Mouse (Mus musculus) erythroblast, embryonic 14.5 days (primary cell): ENCODE results near the gene Zfpm1.

Experiments
- GATA1 ChIP-seq: IDR thresholded peaks from 2 replicates; pipeline ENCODE4 v1.6.1; 2012; ENCODE audit warnings: low read length, inconsistent platforms, mixed read lengths
- TAL1 ChIP-seq: IDR thresholded peaks from 3 replicates; pipeline ENCODE4 v1.6.1; 2012; ENCODE audit warnings: low read length, inconsistent platforms, mixed read lengths

DNA sequence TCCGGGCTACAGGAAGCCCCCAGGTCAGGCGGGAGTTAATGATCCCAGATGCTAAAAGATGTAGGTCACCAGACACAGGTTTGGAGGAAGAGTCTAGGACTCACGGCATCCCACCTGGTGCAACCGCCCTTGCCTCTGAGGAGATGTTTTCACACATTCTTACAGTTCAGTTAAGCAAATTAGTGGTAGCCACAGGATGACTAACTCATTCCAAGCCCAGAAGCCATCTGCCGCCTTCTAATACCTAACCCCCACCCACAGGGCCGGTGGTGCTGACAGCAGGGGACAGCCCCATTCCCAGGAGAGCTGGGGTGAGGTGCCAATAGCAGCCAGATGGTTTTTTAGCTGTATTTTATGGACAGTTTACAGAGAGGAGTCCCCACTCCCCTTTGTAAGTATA is 3.8 kb downstream of the Zfpm1 start:
- no peak for TF ChIP-seq TAL1
- TF ChIP-seq GATA1 = no peak
